Mouse (Mus musculus) brain, adult 2 months (tissue): ENCODE data around the gene Ripply1.
"Not testable (repeated sequence)": the region's sequence is repeated elsewhere in the genome, so short reads cannot be mapped to it uniquely, and the experiment has no call there.

Source experiments
- DNase-seq: peaks from one replicate; pipeline ENCODE4 v3.0.0; 2011; ENCODE audit warnings: low read depth, low spot score

The Ripply1 gene

GRCm38 (mm10) chrX:139781563-139781962, 590 bp downstream of the Ripply1 start:
- no peak for DNase-seq

GRCm38 (mm10) chrX:139780988-139781387, 1.2 kb downstream of the Ripply1 start:
- DNase-seq = no peak

GRCm38 (mm10) chrX:139779401-139779800, 2.8 kb downstream of the Ripply1 start:
- DNase-seq = no peak

DNA sequence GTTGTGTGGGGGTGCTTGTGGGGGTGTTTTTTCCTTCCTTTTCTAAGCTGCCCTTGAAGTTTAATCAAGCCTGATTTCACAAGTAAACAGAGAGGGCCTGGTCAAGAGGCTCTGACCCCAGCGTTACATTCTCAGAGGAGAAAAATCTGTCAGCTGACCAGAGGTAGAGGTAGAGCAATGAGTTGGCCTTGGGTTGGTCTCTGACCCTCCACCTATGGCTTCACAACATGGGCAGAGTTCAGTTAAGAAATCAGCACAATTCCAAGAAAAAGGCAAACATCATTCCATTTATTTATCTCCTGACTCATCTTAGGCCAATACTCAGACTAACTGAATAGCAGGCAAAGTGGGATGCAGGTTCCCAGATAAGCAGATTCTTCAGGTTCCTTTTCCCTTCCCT, 3.3 kb downstream of the Ripply1 start:
- DNase-seq = no peak

GRCm38 (mm10) chrX:139777357-139777756, 4.8 kb downstream of the Ripply1 start:
- DNase-seq = no peak

DNA sequence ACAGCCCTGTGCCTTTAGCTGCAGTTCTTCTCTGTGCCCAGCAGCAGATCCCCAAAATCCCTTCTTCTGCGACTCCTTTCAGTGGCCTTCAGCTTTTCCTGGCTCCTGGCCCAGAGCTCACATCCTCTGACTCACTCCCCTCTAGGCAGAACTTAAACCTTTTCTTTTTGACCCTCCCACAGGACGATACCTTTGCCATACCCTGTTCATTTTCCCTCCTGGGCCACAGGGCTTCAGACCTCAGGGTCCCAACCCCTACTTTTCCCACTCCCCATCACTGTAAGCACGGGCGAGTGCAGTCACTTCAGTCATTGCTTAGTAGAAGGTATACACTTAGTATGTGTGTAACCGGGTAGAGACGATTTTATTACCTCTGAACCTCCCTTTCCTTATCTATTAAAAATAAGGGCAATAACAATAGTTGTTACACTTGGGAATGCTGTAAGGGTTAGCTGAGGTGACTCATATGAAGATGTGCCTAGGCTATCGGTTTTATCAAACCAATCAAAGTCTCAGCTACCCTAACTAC, 7.0 kb downstream of the Ripply1 start:
- no peak for DNase-seq

- DNase-seq = peak; percentile 67
These were observed 7.7 kb downstream of the Ripply1 start for GRCm38 (mm10) chrX:139774309-139775083.

GRCm38 (mm10) chrX:139769975-139770637, 12.0 kb downstream of the Ripply1 start:
- DNase-seq = peak; percentile 4

DNA sequence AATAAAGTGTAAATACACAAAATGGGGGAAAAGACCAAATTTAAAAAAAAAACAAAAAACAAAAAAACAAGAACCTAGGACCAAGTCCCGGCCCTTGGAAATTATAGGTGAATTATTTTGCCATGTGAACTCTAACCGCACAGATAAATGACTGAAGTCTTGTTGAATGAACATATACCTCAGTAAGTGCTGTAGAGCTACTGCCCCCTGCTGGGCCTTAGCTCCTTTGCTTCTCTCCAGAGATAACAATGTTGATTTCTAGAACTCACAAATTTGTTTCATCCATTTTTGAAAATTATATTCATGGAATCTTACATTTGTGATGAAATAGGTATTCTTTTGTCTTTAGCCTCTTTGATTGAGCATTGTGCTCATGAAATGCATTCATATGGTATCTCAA, 19.6 kb downstream of the Ripply1 start:
- peak; percentile 61 for DNase-seq

GRCm38 (mm10) chrX:139758634-139759033, 23.5 kb downstream of the Ripply1 start:
- not testable (repeated sequence) for DNase-seq

DNA sequence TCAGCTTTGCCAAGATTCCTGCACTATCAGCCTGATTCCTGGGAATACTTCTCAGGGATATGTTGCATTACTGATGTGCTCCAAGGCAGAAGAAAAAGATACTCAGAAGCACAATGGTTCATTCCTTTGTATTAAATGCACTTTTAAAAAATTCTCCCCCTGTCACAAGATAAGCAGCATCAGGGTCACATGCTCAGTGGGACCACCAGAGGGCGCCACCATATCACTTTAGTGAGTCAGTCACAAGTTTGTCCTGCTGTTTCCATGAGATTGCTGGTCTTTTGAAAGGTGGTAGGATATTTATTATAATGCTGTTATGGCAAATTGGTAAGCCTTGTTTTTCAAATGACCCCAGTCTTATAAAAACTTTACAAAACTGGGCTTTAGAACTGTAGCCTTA, 30.3 kb downstream of the Ripply1 start:
- DNase-seq = peak; percentile 67

- DNase-seq = no peak
These were observed 45.1 kb downstream of the Ripply1 start for GRCm38 (mm10) chrX:139737066-139737465.

- no peak for DNase-seq
These were observed 51.6 kb downstream of the Ripply1 start for GRCm38 (mm10) chrX:139730541-139730940.
